ENCODE assay signal across 12 mouse cellular contexts in the genomic region with DNA sequence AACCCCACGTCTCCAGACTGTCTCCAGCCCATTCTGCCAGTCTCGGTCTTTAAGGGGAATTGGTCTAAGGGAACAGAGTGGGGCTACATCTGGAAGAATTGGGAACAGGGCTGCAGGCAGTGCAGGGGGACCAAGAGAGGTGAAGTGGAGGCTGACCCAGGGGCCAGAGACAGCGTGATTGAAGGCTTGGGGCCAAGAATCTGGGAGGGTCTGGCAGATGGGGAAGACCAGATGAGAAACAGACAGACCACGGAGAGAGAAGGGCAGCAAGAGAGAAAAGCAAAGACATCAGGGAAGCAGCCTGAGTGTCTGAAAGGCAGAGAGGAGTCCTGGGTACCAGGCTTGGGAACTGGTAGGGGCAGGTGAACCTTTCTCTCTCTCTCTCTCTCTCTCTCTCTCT. TPM values are rescaled to one million over a fixed set of nuclear protein-coding genes. Genes with fewer than 3 reads are reported as not detected.
DNase-seq lines count a peak whose midpoint lies in the region; ATAC-seq and TF ChIP-seq lines count a peak whose summit lies in the region.
"Had no signal": no experiment of that assay in that cellular context is flagged by ENCODE, and none has a peak within 500 bp of the region (broad histone marks: within the 10 kb centered on the region; RNA-seq: fewer than 3 reads in every experiment).

No protein-coding gene starts in this region.

- H3K27me3 ChIP-seq in kidney, embryonic 16.5 days (ENCODE audit: insufficient read depth, low read length): no peaks in the 10 kb centered on the region
- H3K27me3 ChIP-seq in forebrain, embryonic 11.5 days (ENCODE audit: control insufficient read depth, insufficient read depth, low read length): no peaks in the 10 kb centered on the region
- no peaks in the 10 kb centered on the region for H3K27me3 ChIP-seq in intestine, embryonic 14.5 days (replicated peaks; ENCODE audit: control insufficient read depth, insufficient read depth, low read length)
- H3K27me3 ChIP-seq in myocyte (ENCODE audit: control insufficient read depth, insufficient read depth, insufficient read length): no peaks in the 10 kb centered on the region

- H3ac ChIP-seq in myocyte (ENCODE audit: control insufficient read depth, insufficient read length): peak overlapping the region; percentile 80

- no peak for DNase-seq in kidney, adult 8-10 months
- DNase-seq in forebrain, embryonic 11.5 days (ENCODE audit: low spot score): no peak
- no peak for DNase-seq in intestine, embryonic 14.5 days (ENCODE audit: low spot score)
- DNase-seq in B cell, adult 2 months: no peak
- no peak for DNase-seq in right cerebral cortex, adult 18-20 months
- DNase-seq in gastrocnemius, postnatal 25 days: no peak
- DNase-seq: cerebellum, postnatal 14 days had no signal

- peak overlapping the region; percentile 60; the same call in 1 of the 2 replicates for H3K4me3 ChIP-seq in kidney, embryonic 16.5 days (ENCODE audit: low read length)
- H3K4me3 ChIP-seq in forebrain, embryonic 11.5 days (ENCODE audit: low read depth, low read length): peak overlapping the region; percentile 69
- peak overlapping the region; percentile 61 for H3K4me3 ChIP-seq in intestine, embryonic 14.5 days (ENCODE audit: low read depth, low read length)
- H3K4me3 ChIP-seq in myocyte: peak overlapping the region; percentile 37

- no peak for ATAC-seq in kidney, embryonic 16.5 days (ENCODE audit: low FRiP score, low TSS enrichment)
- ATAC-seq in forebrain, embryonic 11.5 days (replicated peaks; ENCODE audit: low FRiP score): no peak
- ATAC-seq in intestine, embryonic 14.5 days (replicated peaks; ENCODE audit: low FRiP score, low TSS enrichment, low read depth): no peak

- no peaks in the 10 kb centered on the region for H3K9me3 ChIP-seq in kidney, embryonic 16.5 days (ENCODE audit: low read length)
- H3K9me3 ChIP-seq in forebrain, embryonic 11.5 days (ENCODE audit: control insufficient read depth, low read length): no peaks in the 10 kb centered on the region
- H3K9me3 ChIP-seq in intestine, embryonic 14.5 days (ENCODE audit: control insufficient read depth, low read length): no peaks in the 10 kb centered on the region

- H3K79me2 ChIP-seq in myocyte (ENCODE audit: control insufficient read depth, insufficient read depth): no peaks in the 10 kb centered on the region

- 14% methylated on average over 4 of the region's 4 CpGs for WGBS in kidney, embryonic 16.5 days
- 26% methylated on average over 4 of the region's 4 CpGs for WGBS in forebrain, embryonic 11.5 days
- 12% methylated on average over 4 of the region's 4 CpGs for WGBS in intestine, embryonic 14.5 days

- peaks cover 47% of the 10 kb centered on the region for H3K36me3 ChIP-seq in kidney, embryonic 16.5 days (ENCODE audit: insufficient read depth, low read length)
- peaks cover 14% of the 10 kb centered on the region for H3K36me3 ChIP-seq in forebrain, embryonic 11.5 days (ENCODE audit: control insufficient read depth, insufficient read depth, low read length)
- peaks cover 46% of the 10 kb centered on the region for H3K36me3 ChIP-seq in intestine, embryonic 14.5 days (ENCODE audit: control insufficient read depth, insufficient read depth, low read length)
- peaks cover 18% of the 10 kb centered on the region for H3K36me3 ChIP-seq in myocyte (ENCODE audit: control insufficient read depth, insufficient read depth)

- TF ChIP-seq POLR2A in myocyte (IDR thresholded peaks at IDR 0.05; ENCODE audit: insufficient read length, low read depth): no peak

- H3K4me2 ChIP-seq in kidney, embryonic 16.5 days (replicated peaks; ENCODE audit: low read depth, low read length): peak overlapping the region; percentile 94
- peak overlapping the region; percentile 84 for H3K4me2 ChIP-seq in forebrain, embryonic 11.5 days (ENCODE audit: low read depth, low read length, severe bottlenecking)
- H3K4me2 ChIP-seq in intestine, embryonic 14.5 days (ENCODE audit: low read length): peak overlapping the region; percentile 77
- peak overlapping the region; percentile 88 for H3K4me2 ChIP-seq in myocyte (ENCODE audit: low read depth)

- H3K4me1 ChIP-seq in kidney, embryonic 16.5 days (ENCODE audit: insufficient read depth, low read length): peaks cover 15% of the 10 kb centered on the region
- H3K4me1 ChIP-seq in forebrain, embryonic 11.5 days (replicated peaks; ENCODE audit: control insufficient read depth, insufficient read depth, low read length): peaks cover 7% of the 10 kb centered on the region
- peaks cover 10% of the 10 kb centered on the region for H3K4me1 ChIP-seq in intestine, embryonic 14.5 days (replicated peaks; ENCODE audit: control insufficient read depth, insufficient read depth, low read length)

- H3K27ac ChIP-seq in kidney, embryonic 16.5 days (ENCODE audit: low read length): no peak overlapping the region
- H3K27ac ChIP-seq in forebrain, embryonic 11.5 days (ENCODE audit: low read depth, low read length): no peak overlapping the region
- H3K27ac ChIP-seq in intestine, embryonic 14.5 days (ENCODE audit: low read depth): no peak overlapping the region

- peak overlapping the region; percentile 68; the same call in 1 of the 2 replicates for H3K9ac ChIP-seq in kidney, embryonic 16.5 days (replicated peaks; ENCODE audit: low read length)
- H3K9ac ChIP-seq in forebrain, embryonic 11.5 days (ENCODE audit: low read length): peak overlapping the region; percentile 93
- no peak overlapping the region for H3K9ac ChIP-seq in intestine, embryonic 14.5 days (ENCODE audit: low read length)

TF ChIP-seq in myocyte, 11 proteins besides CTCF, POLR2A, EP300 and RAD21:
- TF ChIP-seq TCF3 (IDR thresholded peaks at IDR 0.05; ENCODE audit: insufficient read length, low read depth): no peak
- no peak for TF ChIP-seq POLR2AphosphoS2 (IDR thresholded peaks at IDR 0.05; ENCODE audit: insufficient read length, low read depth)
- no peak for TF ChIP-seq USF1 (IDR thresholded peaks at IDR 0.05; ENCODE audit: low read depth)
- no peak for TF ChIP-seq TCF12 (IDR thresholded peaks at IDR 0.05; ENCODE audit: insufficient read depth, poor library complexity, severe bottlenecking)
- no peak for TF ChIP-seq CEBPB (IDR thresholded peaks at IDR 0.05; ENCODE audit: insufficient read depth, poor library complexity, severe bottlenecking)
- TF ChIP-seq E2F4 (IDR thresholded peaks at IDR 0.05; ENCODE audit: insufficient read depth): no peak
- TF ChIP-seq MAX (IDR thresholded peaks at IDR 0.05; ENCODE audit: low read depth): no peak
- no peak for TF ChIP-seq SRF (IDR thresholded peaks at IDR 0.05; ENCODE audit: control insufficient read depth, insufficient read length, low read depth)
- TF ChIP-seq REST (IDR thresholded peaks at IDR 0.05; ENCODE audit: insufficient read depth, insufficient read length): no peak
- TF ChIP-seq MYOD1 (IDR thresholded peaks at IDR 0.05; ENCODE audit: control insufficient read depth in 1 of 3, insufficient read length in 2 of 3, low read depth in 2 of 3): no peak
- no peak for TF ChIP-seq MYOG (IDR thresholded peaks at IDR 0.05; ENCODE audit: control insufficient read depth in 1 of 3, insufficient read depth in 1 of 3, insufficient read length in 2 of 3, low read depth in 2 of 3)

RNA-seq across cellular contexts. Expression of a gene that starts 0.6 kb away (rescaled TPM):
- polyA plus RNA-seq in kidney, embryonic 16.5 days (2015; fragmentation: Nextera tagmentation; extraction: Ambion mirVana): not detected in 2 replicates
- polyA plus RNA-seq in forebrain, embryonic 11.5 days (2014; fragmentation: Nextera tagmentation; extraction: Ambion mirVana): not detected in 2 replicates
- not detected in 2 replicates for polyA plus RNA-seq in intestine, embryonic 14.5 days (2014; fragmentation: Nextera tagmentation; extraction: Ambion mirVana)
- not detected for polyA plus RNA-seq in myocyte (2012; fragmentation: generic; extraction: Trizol)
- total RNA-seq in gastrocnemius, postnatal 25 days (2021): not detected
- total RNA-seq: adrenal gland, adult 18-20 months; hematopoietic stem cell, adult 5-6 weeks had no signal
- polyA plus RNA-seq: liver, embryonic 16.5 days had no signal

RNA-seq across cellular contexts. Expression of a gene that starts 1.0 kb away (rescaled TPM):
- polyA plus RNA-seq in kidney, embryonic 16.5 days (2015; fragmentation: Nextera tagmentation; extraction: Ambion mirVana): 3.4 TPM in 2 replicates
- polyA plus RNA-seq in forebrain, embryonic 11.5 days (2014; fragmentation: Nextera tagmentation; extraction: Ambion mirVana): 10.5 and 12.3 TPM in 2 replicates
- polyA plus RNA-seq in intestine, embryonic 14.5 days (2014; fragmentation: Nextera tagmentation; extraction: Ambion mirVana): 4.0 and 4.9 TPM in 2 replicates
- 4.3 TPM for polyA plus RNA-seq in myocyte (2012; fragmentation: generic; extraction: Trizol)
- under 1 TPM; 0.28 to 0.38 TPM for total RNA-seq in gastrocnemius, postnatal 25 days (2021)

RNA-seq across cellular contexts. Expression of a gene that starts 18.9 kb away (rescaled TPM):
- polyA plus RNA-seq in kidney, embryonic 16.5 days (2015; fragmentation: Nextera tagmentation; extraction: Ambion mirVana): 0.07 TPM in 1 of 2 replicates, not detected in the other
- 0.05 TPM in 1 of 2 replicates, not detected in the other for polyA plus RNA-seq in forebrain, embryonic 11.5 days (2014; fragmentation: Nextera tagmentation; extraction: Ambion mirVana)
- not detected in 2 replicates for polyA plus RNA-seq in intestine, embryonic 14.5 days (2014; fragmentation: Nextera tagmentation; extraction: Ambion mirVana)
- polyA plus RNA-seq in myocyte (2012; fragmentation: generic; extraction: Trizol): not detected
- not detected for total RNA-seq in gastrocnemius, postnatal 25 days (2021)
- total RNA-seq: adrenal gland, adult 18-20 months; hematopoietic stem cell, adult 5-6 weeks had no signal
- polyA plus RNA-seq: liver, embryonic 16.5 days had no signal

RNA-seq across cellular contexts. Expression of a gene that starts 22.3 kb away (rescaled TPM):
- polyA plus RNA-seq in kidney, embryonic 16.5 days (2015; fragmentation: Nextera tagmentation; extraction: Ambion mirVana): 453 and 471 TPM in 2 replicates
- 414 and 455 TPM in 2 replicates for polyA plus RNA-seq in forebrain, embryonic 11.5 days (2014; fragmentation: Nextera tagmentation; extraction: Ambion mirVana)
- 395 and 412 TPM in 2 replicates for polyA plus RNA-seq in intestine, embryonic 14.5 days (2014; fragmentation: Nextera tagmentation; extraction: Ambion mirVana)
- 416 TPM for polyA plus RNA-seq in myocyte (2012; fragmentation: generic; extraction: Trizol)
- 100 to 1,000 TPM; 175 to 184 TPM for total RNA-seq in gastrocnemius, postnatal 25 days (2021)

RNA-seq across cellular contexts. Expression of a gene that starts 34.3 kb away (rescaled TPM):
- polyA plus RNA-seq in kidney, embryonic 16.5 days (2015; fragmentation: Nextera tagmentation; extraction: Ambion mirVana): 11.2 and 14.2 TPM in 2 replicates
- 9.6 and 9.9 TPM in 2 replicates for polyA plus RNA-seq in forebrain, embryonic 11.5 days (2014; fragmentation: Nextera tagmentation; extraction: Ambion mirVana)
- 6.6 and 7.1 TPM in 2 replicates for polyA plus RNA-seq in intestine, embryonic 14.5 days (2014; fragmentation: Nextera tagmentation; extraction: Ambion mirVana)
- 7.3 TPM for polyA plus RNA-seq in myocyte (2012; fragmentation: generic; extraction: Trizol)
- total RNA-seq in gastrocnemius, postnatal 25 days (2021): 1 to 10 TPM; 2.9 to 3.4 TPM
